Mouse (Mus musculus) lung, adult 2 months (tissue): ENCODE results near the gene A630089N07Rik.

Experiments used
- CTCF ChIP-seq: fragments of 200-500 bp; IDR thresholded peaks from 2 replicates; pipeline ENCODE4 v1.5.1; 2011; ENCODE audit warnings: mild to moderate bottlenecking, low read length, control low read depth; ENCODE audit not compliant: insufficient read depth
- POLR2A ChIP-seq: fragments of 200-500 bp; IDR thresholded peaks from 2 replicates; pipeline ENCODE4 v1.6.1; 2011; ENCODE audit warnings: low read depth, mild to moderate bottlenecking, control low read depth, low read length, borderline replicate concordance; ENCODE audit errors: extremely low read depth

DNA sequence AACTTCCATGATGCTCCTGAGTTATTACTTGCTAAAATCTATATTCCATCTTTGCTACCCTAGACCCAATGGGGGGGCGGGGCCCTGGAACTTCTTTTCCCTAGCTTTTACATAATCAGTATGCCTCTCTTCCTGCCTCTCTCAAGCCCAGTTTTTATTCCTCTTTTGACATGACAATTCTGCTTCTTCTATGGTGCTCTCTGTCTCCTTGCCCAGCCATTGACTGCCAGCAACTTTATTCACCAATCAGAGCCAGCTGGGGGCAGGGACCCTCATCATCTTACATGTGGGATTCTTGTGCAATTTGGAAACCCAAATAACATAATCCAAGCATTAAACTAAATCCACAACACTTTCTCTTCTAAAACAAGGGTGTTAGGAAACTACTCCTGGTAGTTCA lies 100.9 kb downstream of the A630089N07Rik start:
- no peak for TF ChIP-seq POLR2A
- no peak for TF ChIP-seq CTCF
